Mouse (Mus musculus) thymus, adult 2 months (tissue): ENCODE data around the gene Traip.

Experiments used
- CTCF ChIP-seq: fragments of 200-500 bp; IDR thresholded peaks from 2 replicates; pipeline ENCODE4 v1.5.1; 2012; ENCODE audit warnings: mild to moderate bottlenecking, control low read depth, low read length, moderate library complexity, borderline replicate concordance; ENCODE audit not compliant: control insufficient read depth, poor library complexity, insufficient read depth; ENCODE audit errors: extremely low read depth
- POLR2A ChIP-seq: fragments of 200-500 bp; IDR thresholded peaks from 2 replicates; pipeline ENCODE4 v1.6.1; 2012; ENCODE audit warnings: mild to moderate bottlenecking, low read length, control low read depth, moderate library complexity; ENCODE audit not compliant: control insufficient read depth, poor library complexity, insufficient read depth; ENCODE audit errors: extremely low read depth

- TF ChIP-seq POLR2A, result no peak
- no peak for TF ChIP-seq CTCF
These were observed 45.6 kb downstream of the Traip start for GRCm38 (mm10) chr9:107995513-107995912.
